Mouse (Mus musculus) layer of hippocampus, adult 11-12 months (tissue): ENCODE measurements around the gene Pde10a.

Experiments
- DNase-seq: peaks from one replicate; pipeline ENCODE4 v3.0.0; 2022; ENCODE audit warnings: low spot score

The Pde10a gene

DNA sequence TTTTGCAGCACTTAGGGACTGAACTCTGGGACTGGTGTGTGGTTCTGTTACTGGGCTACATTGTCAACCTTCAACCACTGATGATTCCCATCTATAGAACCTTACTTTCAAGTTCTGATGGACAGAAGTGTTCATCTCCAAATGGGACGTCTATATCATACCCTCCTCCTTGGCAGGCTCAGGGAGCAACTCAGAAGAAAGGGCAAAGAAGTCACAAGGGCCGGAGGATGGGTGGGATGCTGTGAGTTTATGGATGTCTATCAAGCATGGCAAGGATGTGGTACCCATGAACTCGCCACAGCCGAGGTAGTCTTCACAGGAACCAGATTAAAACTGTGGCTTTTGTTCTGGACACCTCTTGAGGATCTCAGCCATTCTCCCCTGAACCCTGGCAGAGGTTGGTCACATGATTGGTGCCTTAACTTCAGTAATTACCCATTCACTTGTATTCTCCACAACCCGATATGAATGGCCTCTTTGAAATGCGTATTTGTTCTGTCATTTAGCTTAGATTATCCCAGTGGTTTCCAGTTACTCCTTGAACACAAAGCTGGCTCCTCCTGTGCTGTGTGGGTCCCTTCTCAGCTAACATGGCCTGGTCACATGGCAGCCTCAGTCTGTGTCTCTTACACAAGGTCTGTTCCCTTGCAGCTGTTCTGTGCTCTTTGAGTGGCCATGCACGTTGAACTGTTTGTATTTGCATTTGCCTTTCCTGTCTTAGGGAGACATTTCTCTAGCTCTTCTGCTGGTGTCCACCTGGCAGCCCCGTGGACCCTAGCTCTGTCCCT lies 510.6 kb downstream of the Pde10a start:
- DNase-seq, result no peak
